Mouse (Mus musculus) cerebellum, adult 11 months (tissue): ENCODE measurements around the gene Prdm11.
A peak's percentile ranks its signal among the peaks of the same experiment; 100 is the strongest.

Experiments used
- DNase-seq: peaks from one replicate; pipeline ENCODE4 v3.0.0; 2022

Prdm11 gene

DNA sequence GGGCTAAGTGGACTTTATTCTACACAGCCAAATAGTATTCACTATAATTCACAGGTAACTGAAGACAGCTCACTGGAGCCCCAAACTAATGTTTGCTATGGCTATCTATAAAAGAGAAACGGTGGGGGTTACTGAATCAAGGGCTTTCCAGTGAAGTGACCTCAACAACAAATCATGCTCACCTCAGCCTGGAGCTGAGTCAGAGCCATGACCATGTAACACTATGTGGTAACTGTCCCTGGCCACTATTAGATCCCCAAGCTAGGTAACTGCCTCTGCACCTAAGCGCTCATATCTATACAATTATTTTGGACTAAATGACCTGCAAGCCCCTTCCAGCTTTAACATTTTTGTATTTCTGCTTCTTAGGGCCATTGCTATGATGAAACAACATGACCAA, 89.0 kb downstream of the Prdm11 start:
- no peak for DNase-seq

DNA sequence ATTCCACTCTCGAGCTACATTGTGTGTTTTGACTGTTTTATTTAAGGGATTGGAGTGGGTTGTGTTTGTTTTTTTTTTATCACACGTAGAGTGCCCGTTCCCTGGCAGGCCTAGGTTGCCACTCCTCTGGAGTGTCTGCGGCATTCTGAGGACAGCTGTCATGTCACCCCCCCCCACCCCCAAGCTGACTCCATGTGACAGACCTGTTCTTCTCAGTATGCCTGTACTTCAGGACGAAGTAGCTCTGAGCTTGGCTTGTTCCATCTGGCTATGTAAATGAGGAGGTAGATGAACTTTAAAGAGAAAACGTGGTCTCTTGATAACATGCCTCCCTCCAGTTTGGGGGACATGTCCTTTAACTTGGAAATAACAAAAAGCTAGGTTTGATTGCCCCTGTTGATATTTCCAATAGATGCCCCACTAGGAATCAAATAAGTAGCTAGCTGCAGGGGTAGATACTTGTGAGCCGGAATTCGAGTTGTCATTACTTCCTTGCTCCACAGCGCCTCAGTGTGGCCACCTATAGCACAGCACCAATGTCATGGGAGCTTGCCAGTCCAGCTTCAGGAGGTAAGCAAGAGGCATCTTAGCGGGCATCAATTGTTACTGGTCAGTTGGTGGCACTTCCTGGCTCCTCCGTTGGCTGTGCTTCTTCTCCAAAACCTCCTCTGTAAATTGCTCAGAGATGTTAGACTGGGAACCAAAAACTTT, 91.4 kb downstream of the Prdm11 start:
- DNase-seq = peak; percentile 86

DNA sequence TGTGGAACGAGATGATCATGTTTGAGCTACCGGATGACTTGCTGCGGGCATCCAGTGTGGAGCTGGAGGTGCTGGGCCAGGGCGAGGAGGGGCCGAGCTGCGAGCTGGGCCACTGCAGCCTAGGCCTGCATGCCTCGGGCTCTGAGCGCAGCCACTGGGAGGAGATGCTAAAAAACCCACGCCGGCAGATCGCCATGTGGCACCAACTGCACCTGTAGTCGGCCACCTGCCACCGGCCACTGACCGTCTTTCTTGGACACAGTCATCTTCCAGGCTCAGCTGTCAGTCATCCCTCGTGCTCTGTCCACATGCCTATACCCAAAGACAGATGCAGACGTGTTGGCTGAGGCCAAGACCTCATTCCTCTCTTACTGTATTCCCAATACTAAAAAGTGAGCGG, 92.5 kb downstream of the Prdm11 start:
- DNase-seq = peak; percentile 76

DNA sequence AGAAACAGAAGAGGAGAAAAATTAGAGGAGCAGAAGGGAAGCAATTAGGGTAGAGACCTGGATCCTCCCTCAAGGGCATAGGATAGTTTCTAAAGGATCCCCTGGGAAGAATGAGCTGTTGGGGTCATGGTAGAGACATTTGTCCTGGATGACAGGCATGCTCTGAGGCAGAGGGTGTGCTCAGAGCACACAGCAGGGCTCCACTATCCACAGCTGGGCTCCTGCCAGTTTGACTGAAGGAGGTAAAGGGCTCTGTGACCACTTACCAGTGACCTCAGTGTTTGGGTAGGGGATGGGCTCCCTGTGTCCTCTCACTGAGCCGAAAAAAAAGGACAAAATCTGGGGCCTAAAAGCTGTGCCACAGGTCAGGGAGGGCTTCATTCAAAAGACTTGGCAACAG, 96.4 kb downstream of the Prdm11 start:
- no peak for DNase-seq

DNA sequence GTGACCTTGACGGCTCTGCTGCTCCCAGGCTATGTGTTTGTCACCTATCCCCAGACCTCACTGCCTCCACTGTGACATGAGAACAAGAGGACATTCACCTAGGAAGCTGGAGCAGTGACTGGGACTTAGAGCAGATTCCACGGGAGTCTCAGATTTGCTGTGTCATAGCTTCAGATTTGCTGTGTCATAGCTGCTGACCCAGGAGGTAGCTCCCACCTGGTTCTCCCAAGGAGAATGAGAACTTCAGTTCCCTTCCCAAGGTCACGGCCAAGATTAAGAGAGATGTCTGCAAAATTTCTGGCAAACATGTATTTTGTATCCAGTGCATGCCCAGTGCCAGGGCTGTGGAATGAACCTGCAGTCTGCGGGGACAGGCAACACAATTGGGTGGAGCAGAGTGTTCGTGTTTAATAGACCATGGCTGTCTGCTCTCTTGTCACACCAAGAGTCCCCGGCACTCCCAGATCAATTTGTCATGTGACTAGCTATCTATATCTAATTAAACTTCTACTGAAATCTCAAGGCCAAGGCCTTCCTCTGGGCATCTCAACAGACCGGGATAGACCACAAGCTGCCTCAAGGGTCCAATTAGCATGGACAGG, 97.2 kb downstream of the Prdm11 start:
- DNase-seq = peak; percentile 4

DNA sequence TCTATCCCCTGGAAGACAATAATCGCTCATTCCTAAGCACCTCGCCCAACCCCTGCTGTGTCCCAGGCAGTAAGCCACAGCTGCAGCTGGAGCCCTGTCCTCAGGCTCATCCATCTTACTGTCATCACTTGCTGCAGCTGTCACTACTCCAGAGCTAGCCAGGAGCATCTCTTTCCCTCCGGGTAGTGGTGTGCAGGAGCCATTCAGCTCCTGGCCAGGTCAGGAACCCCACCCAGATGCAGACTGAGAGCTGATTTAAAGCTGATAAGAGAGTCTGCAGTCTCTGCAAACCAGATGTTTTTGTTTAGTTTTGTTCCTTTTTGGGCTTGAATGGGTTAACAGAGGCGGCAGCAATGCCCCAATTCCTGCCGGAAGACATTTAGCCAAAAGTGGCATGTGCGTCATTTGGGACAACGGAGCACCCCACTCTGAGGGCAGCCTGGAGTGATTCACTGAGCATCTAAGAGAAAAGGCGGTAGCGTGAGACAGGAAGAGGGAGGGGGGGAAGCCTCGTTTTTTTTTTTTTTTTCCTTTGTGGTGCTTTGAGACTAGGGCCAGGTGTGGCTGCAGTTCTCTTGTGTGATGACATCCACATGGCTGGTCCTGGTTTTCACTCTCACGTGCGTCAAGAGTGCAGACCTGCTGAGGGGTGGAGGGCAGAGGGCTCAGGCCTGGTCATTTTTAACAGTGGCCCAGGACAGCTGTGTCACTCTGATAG, 97.8 kb downstream of the Prdm11 start:
- peak; percentile 18 for DNase-seq

DNA sequence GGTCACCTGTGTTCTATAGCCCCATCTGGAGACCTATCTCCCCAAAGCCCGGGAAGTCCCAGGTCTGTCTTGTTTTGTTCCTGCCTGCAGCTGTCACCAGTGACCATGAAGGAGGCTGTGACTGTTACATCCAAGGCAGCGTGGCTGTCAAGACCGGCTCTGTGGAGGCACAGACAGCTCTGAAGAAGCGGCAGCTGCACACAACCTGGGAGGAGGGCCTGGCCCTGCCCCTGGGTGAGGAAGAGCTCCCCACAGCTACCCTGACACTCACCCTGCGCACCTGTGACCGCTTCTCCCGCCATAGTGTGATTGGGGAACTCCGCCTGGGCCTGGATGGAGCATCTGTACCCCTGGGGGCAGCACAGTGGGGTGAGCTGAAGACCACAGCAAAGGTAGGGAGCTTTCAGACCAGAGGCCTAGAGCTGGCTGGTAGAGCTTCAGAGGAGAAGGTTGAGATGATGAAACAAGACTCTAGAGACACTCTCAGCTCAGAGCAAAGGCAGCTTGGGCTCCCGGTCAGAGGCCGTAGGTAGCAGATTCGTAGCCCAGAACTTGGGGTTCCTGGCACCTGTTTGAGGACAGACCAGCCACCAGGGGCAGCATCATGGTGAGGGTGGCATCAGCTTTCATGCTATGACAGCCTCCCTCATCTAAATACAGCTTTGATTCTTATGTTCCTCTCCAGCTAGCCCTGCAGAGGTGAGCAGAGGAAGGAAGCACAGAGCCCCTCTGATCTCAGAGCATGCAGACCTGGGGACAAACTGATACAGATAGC, 100.0 kb downstream of the Prdm11 start:
- DNase-seq = peak; percentile 3

DNA sequence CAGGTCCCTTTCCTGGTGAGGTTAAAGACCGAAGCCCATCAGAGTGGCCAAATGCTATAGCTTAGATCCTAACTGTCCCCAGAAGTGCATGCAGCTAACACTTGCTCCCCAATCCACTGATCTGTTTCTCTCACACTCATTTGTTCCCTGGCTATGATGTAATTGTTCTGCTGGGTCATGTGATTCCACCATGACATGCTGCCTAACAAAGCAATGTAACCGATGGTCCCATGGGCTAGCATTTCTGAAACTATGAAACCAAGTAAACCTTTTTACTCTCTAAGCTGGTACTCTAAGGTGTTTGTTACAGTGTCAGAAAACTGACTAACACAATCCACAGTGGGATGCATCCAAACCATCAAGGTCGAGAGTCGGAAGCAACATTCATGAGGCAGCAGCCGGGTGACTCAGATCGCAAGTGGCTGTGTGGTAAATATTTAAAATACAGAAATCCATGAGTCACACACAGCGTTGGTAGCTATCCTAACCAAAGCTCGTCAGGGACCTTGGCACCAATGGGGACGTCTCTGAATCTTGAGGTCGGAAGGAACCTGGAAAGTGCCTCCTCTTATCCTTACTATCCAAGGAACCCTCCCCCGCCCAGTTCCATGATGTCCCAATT, 100.7 kb downstream of the Prdm11 start:
- DNase-seq = no peak

DNA sequence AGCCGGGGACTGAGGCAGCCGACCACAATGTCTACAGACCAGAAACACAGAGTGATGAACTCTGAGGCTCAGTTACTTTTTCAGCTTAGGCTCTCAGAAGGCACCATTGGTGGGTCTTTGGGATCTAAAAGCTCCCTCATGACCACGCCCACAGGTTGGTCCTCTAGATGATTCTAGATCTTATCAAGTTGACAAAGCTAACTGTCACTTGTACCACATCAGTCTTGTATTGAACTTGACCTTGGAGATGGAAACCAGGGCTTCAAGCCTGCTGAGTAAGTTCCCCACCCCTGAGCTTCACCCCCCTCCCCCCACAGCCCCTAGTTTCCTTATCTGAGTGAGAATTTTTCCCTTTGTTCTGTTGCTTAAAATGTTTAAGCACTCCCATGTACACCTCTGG, 101.6 kb downstream of the Prdm11 start:
- DNase-seq = no peak

DNA sequence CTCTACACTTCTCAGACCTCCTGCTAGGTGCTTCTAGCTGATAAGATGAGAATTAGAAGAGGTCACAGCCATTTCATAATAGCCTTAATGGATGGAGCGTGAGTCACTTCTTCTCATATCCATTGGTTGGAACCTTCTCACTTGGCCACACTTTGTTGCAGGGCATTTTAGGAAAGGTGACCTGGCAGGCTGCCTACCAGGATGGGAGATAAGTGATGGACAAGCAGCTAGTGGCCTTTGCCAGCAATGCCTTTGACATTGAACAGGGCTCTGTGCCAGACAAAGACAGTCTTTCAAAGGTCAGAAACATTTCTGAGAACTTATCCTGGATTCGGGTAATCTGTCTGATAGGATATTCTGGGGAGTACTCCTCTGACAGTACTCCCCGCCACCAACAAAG, 102.6 kb downstream of the Prdm11 start:
- no peak for DNase-seq

DNA sequence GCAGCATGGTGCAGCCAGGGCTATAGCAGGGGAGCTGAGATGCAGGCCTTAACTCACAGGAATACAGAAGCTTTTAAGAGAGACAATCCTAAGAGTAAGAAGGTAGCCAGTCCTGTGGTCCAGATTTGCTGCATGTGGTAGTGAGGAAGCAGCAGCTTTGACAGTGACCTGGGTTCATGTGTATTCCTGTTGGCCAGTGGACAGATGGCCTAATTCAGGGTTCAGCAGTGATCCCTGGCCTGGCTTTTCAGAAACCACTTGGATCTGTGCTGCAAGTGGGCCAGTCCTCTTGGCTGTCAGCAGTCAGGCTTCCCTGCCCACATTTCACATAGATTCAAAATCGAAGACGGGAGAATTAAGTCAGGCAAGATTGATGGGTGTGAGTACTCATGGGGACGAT, 104.5 kb downstream of the Prdm11 start:
- peak; percentile 55 for DNase-seq

DNA sequence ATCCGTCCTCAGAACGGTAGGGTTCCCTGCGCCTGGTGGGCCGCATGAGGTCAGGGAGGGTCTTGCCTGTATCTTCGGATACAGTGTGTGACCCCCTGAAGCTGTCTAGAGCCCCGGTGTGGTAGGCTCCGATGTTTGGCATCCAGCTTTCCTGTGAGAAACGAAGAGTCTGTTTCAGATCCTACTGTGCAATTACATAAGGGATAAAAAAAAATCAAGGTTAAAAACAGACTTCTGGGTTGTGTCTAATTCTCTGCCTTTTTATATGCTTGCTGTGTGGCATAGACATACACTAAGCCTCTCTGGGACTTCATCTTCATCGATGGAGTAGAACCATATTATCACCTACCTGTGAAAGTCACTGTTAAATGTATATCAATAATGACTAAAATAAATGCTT, 105.0 kb downstream of the Prdm11 start:
- DNase-seq = no peak

DNA sequence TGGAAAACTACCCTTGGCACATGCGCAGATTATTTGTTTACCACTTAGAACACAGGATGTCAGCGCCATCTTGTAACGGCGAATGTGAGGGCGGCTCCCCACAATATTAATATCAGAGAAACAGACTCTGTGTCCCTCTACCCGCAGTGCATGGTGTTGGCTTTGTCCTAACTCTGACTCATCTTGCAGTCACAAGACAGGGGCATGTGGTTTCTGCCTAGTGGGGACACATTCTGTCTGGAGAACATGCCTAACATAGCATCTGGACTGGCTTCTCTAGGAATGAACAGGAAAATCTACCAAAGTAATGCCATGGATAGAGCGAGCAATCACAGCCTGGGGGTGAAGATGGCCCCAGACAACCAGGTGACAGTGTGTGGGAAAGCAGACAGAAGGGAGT, 107.1 kb downstream of the Prdm11 start:
- DNase-seq = no peak

DNA sequence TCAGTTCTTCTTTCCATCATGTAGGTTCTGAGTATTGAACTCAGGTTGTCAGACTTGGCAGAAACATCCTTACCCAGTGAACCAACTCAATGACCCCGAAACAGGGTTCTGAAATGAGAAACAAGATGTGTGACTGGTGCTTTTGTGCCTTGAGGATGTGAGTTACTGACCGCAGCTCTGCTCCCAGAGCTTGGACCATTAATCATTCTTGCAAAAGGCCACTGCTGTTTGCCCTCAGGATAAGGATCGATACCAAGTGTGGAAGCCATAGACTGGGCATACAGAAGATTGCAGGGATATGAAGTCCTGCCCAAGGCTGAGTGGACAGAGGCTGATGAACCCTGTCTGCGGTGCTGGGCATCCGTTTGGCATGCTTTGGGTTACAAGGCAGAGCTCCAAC, 107.9 kb downstream of the Prdm11 start:
- no peak for DNase-seq

DNA sequence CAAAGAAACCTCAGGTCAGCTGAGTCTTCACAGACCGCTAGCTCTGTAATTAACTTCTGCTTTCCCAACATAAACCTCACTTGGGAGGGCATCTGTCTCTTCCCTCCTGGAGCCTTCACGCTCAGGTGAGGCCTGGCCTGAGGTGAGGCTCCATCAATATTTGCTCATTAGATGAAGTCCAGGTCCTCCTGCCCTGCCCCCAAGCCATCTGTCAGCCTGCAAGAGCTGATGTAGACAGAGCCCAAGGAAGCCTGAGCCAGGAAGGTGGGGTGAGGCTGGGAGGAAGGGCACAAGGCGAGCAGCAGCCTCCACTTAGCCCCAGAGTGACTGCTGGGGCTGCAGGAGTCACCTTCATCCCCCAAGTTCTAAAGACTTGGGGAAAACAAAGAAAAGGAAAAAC, 110.5 kb downstream of the Prdm11 start:
- DNase-seq = peak; percentile 85

DNA sequence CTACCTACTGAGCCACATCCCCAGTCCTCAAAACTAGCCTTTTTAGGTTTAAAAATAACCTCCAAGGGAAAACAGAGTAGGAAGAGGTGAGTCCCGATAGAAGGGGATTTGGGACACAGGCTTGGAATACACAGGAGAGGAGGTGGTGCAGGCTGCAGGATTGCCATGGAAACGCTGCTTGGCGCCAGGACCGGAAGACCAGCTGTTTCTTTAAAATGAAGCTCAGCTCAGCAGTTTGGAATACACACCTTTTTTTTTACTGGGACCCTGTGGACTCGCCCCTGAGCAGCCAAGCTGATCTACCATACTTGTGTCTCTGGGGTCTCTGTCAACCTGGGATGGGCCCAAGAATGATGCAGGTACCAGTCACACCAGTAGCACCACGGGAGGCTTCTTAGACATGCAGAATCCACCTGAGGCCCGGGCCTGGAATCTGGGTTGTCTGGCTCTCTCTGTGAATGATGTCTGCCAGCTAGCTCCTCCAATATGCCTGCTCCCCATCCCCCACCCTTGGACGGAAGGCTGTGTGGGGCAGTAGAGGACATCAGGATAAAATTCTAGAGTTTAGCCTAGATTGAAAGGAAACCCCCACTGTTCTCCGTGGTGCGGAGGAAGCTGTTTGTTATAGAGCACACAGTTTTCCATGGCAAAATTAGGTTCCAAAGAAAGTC, 111.5 kb downstream of the Prdm11 start:
- peak; percentile 48 for DNase-seq

DNA sequence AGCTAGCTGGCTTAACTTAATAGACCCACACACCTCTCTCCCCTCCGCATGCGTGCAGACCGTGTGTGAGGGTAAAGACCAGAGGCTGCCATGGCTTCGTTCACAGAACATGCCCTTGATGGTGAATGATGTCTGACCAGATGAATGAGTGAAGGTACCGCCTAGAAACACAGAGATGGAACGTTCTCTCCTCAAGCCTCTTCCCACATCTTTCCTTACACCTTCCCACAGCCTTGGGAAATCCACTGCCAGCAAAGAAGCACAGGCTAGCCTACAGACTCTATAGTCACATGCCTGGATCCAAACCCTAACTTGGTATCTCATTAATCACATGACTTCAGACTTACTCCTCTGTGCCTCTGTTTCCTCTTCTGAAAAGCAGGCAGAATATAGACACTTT, 112.6 kb downstream of the Prdm11 start:
- DNase-seq = no peak

DNA sequence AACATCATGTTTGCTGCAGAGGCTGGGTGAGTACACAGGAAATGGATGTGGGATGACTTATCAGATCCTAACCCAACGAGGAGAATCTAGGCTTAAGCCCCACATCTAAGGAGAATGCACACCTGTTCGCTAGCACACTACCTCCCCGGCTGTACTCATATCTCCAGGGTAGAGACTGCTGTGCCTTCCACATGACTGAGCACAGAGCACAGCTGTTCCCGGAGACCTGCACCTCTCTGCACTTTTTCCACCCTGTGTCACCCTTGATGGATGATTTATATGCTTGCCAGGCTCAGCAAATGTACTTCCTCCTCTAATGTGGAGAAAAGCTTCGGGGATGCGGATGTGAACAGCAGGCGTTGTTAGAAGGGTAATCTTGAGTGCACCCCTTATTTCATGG, 114.9 kb downstream of the Prdm11 start:
- DNase-seq = no peak

DNA sequence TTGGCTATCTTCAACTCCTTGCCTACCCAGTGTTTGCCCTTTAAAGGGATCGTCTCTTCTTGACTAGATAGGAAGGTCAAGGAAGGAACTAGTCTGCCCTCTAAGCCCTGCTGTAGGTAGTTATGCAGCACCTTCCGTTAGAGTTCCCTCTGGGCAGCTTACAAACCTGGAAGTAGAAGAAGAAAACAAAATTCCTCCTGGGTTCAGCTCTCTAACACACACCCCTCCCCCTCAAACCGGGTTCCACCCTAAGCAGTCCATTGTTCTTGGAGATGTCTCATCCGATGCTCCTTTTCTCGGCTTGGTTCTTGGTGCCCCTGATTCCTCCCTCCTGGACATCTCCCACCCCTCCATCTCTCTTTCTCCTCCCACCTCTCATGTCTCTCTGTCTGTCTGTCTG, 116.3 kb downstream of the Prdm11 start:
- DNase-seq = no peak

DNA sequence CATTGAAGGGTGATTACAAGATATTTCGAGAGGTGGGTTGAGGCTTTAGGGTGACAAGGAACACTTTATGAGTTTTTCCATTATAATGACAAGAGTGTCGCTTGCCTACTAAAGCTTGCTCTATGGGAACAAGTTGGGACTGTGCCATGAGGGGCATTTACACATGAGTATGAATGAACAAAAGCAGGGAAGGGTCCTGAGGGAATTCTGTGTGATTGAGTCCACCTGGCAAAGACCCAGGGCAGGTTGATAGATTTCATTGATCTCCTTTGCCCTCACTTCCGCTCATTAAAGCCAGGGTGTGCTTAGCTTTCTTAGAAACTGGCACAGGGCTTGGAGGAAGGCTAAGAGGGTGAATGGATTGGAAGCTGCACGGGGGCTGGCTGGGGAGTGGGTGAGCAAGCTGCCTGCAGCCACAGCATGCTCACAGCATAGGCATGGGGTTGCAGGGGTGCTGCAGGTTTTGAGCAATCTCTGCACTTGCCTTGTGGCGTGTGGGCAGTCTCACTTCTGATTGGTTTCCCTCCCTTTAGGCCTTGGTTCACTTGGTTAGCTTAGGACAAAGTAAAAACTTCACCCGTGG, 121.2 kb downstream of the Prdm11 start:
- DNase-seq = no peak

DNA sequence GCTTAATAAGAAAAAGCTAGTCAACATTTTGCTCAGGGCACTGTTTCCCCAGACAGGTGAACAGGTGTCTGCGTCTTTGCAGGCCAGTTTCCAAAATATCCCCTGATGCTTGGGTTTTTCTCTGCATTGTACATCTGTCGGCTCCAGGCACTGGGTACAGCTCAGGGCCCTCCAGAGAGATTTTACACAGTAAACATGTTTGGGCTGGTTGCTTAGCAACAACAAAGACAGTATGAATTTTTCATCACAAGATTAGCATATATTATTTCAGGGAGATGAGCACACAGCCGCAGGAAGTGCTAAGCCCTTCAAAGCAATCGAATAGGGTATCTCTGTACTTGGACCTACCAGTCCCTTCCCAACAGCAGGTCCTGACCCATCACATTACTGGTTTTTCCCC, 125.3 kb downstream of the Prdm11 start:
- no peak for DNase-seq
